Mouse (Mus musculus) C2C12 (cell line): ENCODE data around the gene Hes5. TPM values are rescaled to one million over a fixed set of nuclear protein-coding genes. Genes with fewer than 3 reads are reported as not detected.

Experiments
- H3K27me3 ChIP-seq: one replicate; pipeline ENCODE4 v1.6.1; 2011; ENCODE audit not compliant: control insufficient read depth, insufficient read depth, insufficient read length
- H3K36me3 ChIP-seq: one replicate; pipeline ENCODE4 v1.6.1; 2011; ENCODE audit not compliant: control insufficient read depth, insufficient read depth
- H3K4me3 ChIP-seq: one replicate; pipeline ENCODE4 v1.5.1; 2011; ENCODE audit warnings: mild to moderate bottlenecking, control low read depth; ENCODE audit not compliant: poor library complexity, insufficient read depth, severe bottlenecking
- H3K79me2 ChIP-seq: one replicate; pipeline ENCODE4 v1.6.1; 2011; ENCODE audit not compliant: control insufficient read depth, insufficient read depth
- H3K79me3 ChIP-seq: one replicate; pipeline ENCODE4 v1.6.1; 2011; ENCODE audit warnings: low read depth, control low read depth
- H3ac ChIP-seq: one replicate; pipeline ENCODE3; 2011; ENCODE audit warnings: low read depth; ENCODE audit not compliant: control insufficient read depth, insufficient read length
- CEBPB ChIP-seq: IDR thresholded peaks from one replicate; pipeline ENCODE4 v1.6.1; 2011; ENCODE audit warnings: low read depth, mild to moderate bottlenecking, control low read depth, moderate library complexity
- CTCF ChIP-seq: IDR thresholded peaks from one replicate; pipeline ENCODE4 v1.5.1; 2011; ENCODE audit not compliant: control insufficient read depth, insufficient read depth, insufficient read length
- FOSL1 ChIP-seq: IDR thresholded peaks from one replicate; pipeline ENCODE4 v1.8.0; 2011; ENCODE audit warnings: mild to moderate bottlenecking, low read length; ENCODE audit not compliant: poor library complexity, insufficient read depth, severe bottlenecking
- MAX ChIP-seq: IDR thresholded peaks from one replicate; pipeline ENCODE4 v1.6.1; 2011; ENCODE audit warnings: mild to moderate bottlenecking, control low read depth
- MYOD1 ChIP-seq: IDR thresholded peaks from one replicate; pipeline ENCODE4 v1.6.1; 2011; ENCODE audit warnings: low read depth; ENCODE audit not compliant: control insufficient read depth, insufficient read length
- MYOG ChIP-seq: IDR thresholded peaks from one replicate; pipeline ENCODE4 v1.6.1; 2011; ENCODE audit not compliant: control insufficient read depth, insufficient read length; ENCODE audit errors: extremely low read depth
- USF1 ChIP-seq: IDR thresholded peaks from one replicate; pipeline ENCODE4 v1.6.1; 2011; ENCODE audit warnings: low read depth, mild to moderate bottlenecking, control low read depth, moderate library complexity
- polyA plus RNA-seq: library from polyadenylated mRNA; unstranded; fragments of >200 nt; fragmentation: generic; extraction: Trizol; gene quantifications from one replicate; pipeline ENCODE4 v1.2.1, GENCODE M21; 2012; ENCODE audit warnings: missing spikeins

Hes5 gene
- polyA plus RNA-seq, 1 experiment, result not detected

- no peak overlapping the region for H3K4me3 ChIP-seq
- no peaks in the 10 kb centered on the region for H3K79me2 ChIP-seq
- no peaks in the 10 kb centered on the region for H3K79me3 ChIP-seq
- TF ChIP-seq MAX (no peak), USF1 (no peak), MYOG (no peak), MYOD1 (no peak), FOSL1 (no peak), CEBPB (no peak), CTCF (no peak)
- no peak overlapping the region for H3ac ChIP-seq
- peaks cover 86% of the 10 kb centered on the region for H3K27me3 ChIP-seq
- H3K36me3 ChIP-seq, result no peaks in the 10 kb centered on the region
These were observed 46.9 kb downstream of the Hes5 start for GRCm38 (mm10) chr4:155007641-155008040.

GRCm38 (mm10) chr4:155008075-155008474 is 47.4 kb downstream of the Hes5 start:
- Histone ChIP-seq H3K79me3 (no peaks in the 10 kb centered on the region), H3K4me3 (no peak overlapping the region), H3K36me3 (no peaks in the 10 kb centered on the region), H3ac (no peak overlapping the region), H3K27me3 (peaks cover 83% of the 10 kb centered on the region), H3K79me2 (no peaks in the 10 kb centered on the region)
- TF ChIP-seq MYOD1 (no peak), FOSL1 (no peak), CTCF (no peak), MAX (no peak), MYOG (no peak), USF1 (no peak), CEBPB (no peak)

GRCm38 (mm10) chr4:155009216-155009615 is 48.5 kb downstream of the Hes5 start:
- Histone ChIP-seq H3K4me3 (no peak overlapping the region), H3K36me3 (no peaks in the 10 kb centered on the region), H3K27me3 (peaks cover 84% of the 10 kb centered on the region), H3ac (no peak overlapping the region), H3K79me2 (no peaks in the 10 kb centered on the region), H3K79me3 (no peaks in the 10 kb centered on the region)
- no peak for TF ChIP-seq CEBPB

- Histone ChIP-seq H3K4me3 (no peak overlapping the region), H3ac (no peak overlapping the region), H3K36me3 (no peaks in the 10 kb centered on the region), H3K79me2 (no peaks in the 10 kb centered on the region), H3K79me3 (no peaks in the 10 kb centered on the region), H3K27me3 (peaks cover 84% of the 10 kb centered on the region)
- TF ChIP-seq MYOG (no peak), MYOD1 (no peak), MAX (no peak), FOSL1 (no peak), USF1 (no peak), CEBPB (no peak), CTCF (no peak)
These were observed 50.1 kb downstream of the Hes5 start for GRCm38 (mm10) chr4:155010870-155011269.

GRCm38 (mm10) chr4:155011312-155012025 is 50.7 kb downstream of the Hes5 start:
- no peak for TF ChIP-seq MAX
- TF ChIP-seq FOSL1, result no peak
- no peak for TF ChIP-seq CTCF
- TF ChIP-seq MYOD1, result no peak
- TF ChIP-seq CEBPB, result no peak
- no peak for TF ChIP-seq MYOG
- TF ChIP-seq USF1, result no peak
- H3ac ChIP-seq, result no peak overlapping the region
- no peaks in the 10 kb centered on the region for H3K79me3 ChIP-seq
- H3K4me3 ChIP-seq, result no peak overlapping the region
- peaks cover 84% of the 10 kb centered on the region for H3K27me3 ChIP-seq
- no peaks in the 10 kb centered on the region for H3K36me3 ChIP-seq
- H3K79me2 ChIP-seq, result no peaks in the 10 kb centered on the region

Other genes with a start within 250 kb of the Hes5 start
- not detected for gene Ttc34, start 123.5 kb upstream of the Hes5 start, polyA plus RNA-seq
- gene Mmel1, start 91.3 kb upstream of the Hes5 start, polyA plus RNA-seq, result 0.04 TPM
- gene Fam213b, start 61.8 kb upstream of the Hes5 start, polyA plus RNA-seq, result 1.9 TPM
- 0.02 TPM for gene Tnfrsf14, start 32.4 kb upstream of the Hes5 start, polyA plus RNA-seq
- gene Pank4, start 3.2 kb downstream of the Hes5 start, polyA plus RNA-seq, result 22.2 TPM
- 0.11 TPM for gene Plch2, start 95.9 kb downstream of the Hes5 start, polyA plus RNA-seq
- 11.2 TPM for gene Pex10, start 106.1 kb downstream of the Hes5 start, polyA plus RNA-seq
- gene Rer1, start 125.5 kb downstream of the Hes5 start, polyA plus RNA-seq, result 125 TPM
- gene Morn1, start 125.7 kb downstream of the Hes5 start, polyA plus RNA-seq, result 1.2 TPM